Mouse (Mus musculus) right cerebral cortex, postnatal 10 days (tissue): Measurements from ENCODE around the gene Tm9sf2.

Experiments used
- DNase-seq, 2 experiments: peaks; one replicate each; pipeline ENCODE4 v3.0.0; 2021; ENCODE audit warnings: low spot score in 2 of 2

Gene Tm9sf2

DNA sequence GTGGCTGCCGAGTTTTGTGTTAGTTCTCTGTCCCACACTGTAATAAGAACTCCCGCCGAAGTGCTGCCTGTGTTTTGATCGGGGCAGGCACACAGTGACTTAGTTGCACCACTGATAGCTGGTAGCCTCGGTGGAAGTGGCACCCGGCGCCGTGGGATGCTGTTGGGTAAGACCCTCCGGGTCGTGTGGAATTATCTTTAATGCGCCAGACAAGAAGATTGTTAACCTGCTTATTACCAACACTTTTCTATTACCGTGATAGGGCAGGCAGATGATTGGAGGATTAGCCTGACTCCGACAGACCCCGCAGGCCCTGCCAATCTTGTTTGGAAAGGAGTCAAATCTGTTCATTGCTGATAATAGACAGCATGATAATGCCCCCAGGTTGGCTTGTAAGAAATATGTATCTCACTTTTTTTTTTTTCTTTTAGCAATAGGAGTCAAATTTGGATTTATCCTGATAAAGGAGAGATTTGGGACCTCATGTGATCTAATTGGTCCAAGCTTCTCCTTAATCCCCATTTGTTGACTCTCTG lies 69.5 kb downstream of the Tm9sf2 start:
- DNase-seq, result no peak

DNA sequence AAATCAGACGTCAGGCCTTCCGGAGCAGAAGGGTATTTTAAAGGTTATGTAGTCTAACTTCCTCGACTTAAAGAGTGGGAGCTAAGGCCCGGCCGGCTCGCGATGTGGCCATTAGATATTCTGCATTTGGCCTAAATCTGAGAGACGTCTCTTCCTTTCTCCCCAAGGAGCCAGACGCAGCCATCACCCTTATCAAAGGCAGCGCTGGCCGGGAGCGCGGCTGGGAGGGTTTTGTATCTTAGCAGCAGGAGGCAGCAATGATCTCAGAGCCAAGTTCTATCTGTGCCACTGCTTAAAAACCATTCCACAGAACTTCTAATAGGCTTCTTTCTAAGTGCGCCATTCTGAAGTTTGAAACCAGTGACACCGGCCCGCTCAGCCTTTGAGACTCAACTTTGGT lies 72.4 kb downstream of the Tm9sf2 start:
- peak in 1 of 2 experiments; percentile 53 for DNase-seq

DNA sequence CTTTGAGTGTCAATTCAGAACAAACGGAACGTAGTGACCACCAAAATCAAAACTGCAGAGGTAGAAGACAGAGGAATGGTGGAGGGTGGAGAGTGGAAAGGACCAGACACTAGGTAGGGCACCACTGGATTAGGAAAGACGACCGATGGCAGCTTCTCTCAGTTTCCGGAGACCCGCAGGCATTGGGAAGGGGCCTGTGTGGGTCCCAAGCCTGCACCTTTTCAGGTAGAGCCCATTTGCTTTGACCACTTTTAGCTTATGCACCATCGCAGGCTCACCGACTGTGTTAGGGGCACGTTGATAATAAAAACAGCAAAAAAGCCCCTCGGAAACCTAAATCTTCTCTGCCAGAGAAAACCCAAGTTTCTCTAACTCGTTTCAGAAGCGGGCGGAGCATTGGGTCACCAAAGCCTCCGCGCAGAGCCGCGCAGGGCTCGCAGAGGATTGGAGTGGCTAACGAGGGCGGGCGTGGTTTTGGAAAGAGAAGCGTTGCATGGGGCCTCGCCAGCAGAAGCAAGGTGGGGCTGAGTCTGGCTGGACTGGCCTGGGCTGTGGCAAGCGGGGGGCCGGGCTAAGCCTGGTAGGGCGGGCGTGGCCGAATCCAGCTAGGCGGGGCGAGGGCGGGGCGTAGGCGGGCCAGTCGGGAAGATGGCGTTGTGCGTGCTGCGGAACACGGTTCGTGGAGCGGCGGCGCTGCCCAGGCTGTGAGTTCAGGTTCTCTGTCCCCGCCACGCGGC lies 74.4 kb downstream of the Tm9sf2 start, which contains the start of gene Clybl:
Gene Clybl (plus strand): TSS at position 627 of the 737 bp plus-strand sequence.
- peak; percentile 94 for DNase-seq

DNA sequence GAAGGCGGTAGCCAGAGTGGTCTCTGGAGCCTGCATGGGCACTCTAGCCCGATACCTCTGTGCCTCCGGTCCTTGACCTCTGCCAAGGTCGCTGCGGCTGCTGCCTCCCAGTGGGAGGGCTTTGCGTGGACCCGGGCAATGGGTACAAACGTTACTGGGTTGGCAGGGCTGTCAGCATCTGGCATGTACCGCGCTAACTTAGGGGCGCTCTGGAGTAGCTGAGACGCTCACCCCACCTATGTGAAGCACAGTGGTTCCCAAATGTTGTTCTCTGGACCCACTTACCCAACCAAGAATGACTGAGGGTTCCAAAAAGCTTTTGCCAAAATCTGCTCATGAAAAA lies 74.9 kb downstream of the Tm9sf2 start:
- no peak for DNase-seq

DNA sequence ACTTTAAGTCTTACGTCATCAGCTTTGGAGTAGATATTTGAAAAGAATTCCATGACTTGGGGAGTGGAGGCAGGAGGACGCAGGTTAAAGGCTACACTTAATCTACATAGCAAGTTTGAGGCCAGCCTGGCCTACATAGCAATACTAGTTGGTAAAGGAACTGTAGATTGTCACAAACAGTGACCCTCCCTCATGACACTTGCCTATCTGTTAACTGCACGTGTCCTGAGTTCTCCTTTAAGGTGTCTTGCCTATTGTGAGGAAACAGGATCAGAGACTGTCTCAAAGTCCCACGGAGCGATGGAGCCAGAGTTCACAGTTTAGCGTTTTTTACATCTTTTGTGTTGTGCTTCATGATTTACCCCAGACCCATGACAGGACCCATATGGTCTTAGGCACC lies 75.4 kb downstream of the Tm9sf2 start:
- DNase-seq, result no peak

DNA sequence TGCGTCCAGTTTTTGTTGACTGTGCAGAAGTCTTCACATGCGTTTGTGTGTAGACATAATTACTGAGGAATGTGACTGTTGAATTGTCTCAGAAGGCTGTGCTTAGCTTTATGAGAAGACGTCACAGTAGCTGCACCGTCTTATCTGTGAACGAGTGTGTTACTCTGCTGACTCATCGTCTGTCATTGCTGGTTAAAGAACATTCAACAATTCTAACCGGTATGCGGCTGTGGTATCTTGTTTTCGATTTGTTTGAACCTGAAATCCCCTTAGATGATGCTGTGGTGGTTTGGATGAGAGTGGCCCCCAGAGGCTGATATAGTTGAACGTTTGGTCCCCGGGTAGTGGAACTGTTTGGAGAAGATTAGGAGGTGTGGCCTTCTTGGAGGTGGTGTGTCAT lies 77.1 kb downstream of the Tm9sf2 start:
- no peak for DNase-seq

DNA sequence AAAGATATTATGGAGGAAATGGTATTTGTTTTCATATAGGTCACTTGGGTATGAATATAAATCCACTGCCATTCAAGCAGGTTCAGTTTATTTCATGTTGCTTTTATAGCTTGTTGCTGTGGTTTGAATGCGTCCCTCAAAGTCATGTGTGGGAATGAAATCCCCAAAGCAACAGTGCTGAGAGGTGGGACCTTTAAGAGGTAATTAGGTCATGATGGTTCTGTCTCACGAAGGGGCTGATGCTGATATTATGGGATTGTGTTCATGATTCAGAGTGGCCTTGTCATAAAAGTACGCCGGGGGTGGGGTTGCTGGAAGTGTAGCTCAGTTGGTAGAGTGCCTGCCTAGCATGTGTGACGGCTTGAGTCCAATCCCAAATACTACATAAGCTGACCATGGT lies 81.4 kb downstream of the Tm9sf2 start:
- no peak for DNase-seq

DNA sequence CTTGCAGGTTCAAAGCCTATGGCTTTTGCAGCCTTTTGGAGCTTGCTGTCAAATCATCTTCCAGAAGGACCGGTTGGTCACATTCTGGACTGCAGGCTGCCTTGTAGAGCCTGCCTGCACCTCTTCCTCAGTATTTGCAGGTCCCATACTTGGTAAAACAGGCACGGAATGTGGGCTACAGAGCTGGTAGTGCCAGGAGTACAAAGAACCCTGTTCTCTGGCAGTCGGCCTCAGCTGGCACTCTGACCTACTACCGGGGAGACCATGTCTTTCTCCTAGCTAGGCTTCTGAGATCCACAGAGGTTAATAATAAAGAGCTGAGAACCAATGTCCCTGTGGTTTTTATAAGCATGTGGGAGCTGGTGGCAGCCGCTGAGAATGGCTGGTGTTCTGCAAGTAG lies 83.1 kb downstream of the Tm9sf2 start:
- peak; percentile 59 to 63 for DNase-seq

DNA sequence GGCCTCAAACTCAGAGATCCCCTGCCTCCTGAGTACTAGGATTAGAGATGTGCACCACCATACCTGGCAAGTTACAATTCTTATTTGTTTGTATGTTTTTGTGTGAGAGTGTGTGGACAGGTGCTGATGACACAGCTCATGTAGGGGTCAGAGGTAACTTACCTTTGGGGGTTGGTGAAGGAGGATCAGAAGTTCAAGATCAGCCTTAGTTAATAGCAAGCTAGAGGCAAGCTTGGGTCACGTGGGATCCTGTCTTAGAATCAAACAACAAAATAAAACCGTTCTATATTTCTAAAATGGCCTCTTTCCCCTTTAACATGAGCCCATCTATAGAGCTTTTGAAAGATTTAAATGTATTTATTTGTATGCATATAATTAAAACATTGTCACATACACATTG lies 83.7 kb downstream of the Tm9sf2 start:
- DNase-seq, result no peak

DNA sequence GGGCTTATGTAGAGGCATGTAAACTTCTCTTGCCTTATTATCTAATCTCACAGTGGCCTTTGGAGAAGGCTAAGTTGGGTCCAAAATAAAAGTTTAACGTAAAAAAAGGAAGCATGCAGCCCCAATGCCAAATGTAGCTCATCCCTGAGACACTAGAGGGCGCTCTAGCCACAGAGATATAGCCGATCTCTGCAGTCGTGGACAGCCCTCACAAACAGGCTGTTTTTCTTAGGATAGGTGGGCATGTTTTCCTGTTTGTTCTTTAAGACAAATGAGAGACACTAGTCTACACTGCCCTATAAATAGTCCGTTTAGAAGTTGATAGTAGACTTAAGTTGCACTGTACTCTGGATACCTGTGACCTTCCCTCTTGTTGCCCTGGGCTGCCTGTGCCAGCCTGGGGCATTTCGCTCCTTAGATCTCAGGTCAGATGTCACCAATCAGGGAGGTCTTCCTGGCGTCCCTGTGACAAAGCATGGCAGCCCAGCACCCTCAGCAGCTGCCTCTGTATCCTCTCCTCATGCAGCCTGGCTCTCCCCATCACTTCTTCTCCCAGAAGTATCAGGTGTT lies 84.2 kb downstream of the Tm9sf2 start:
- peak; percentile 62 to 82 for DNase-seq

DNA sequence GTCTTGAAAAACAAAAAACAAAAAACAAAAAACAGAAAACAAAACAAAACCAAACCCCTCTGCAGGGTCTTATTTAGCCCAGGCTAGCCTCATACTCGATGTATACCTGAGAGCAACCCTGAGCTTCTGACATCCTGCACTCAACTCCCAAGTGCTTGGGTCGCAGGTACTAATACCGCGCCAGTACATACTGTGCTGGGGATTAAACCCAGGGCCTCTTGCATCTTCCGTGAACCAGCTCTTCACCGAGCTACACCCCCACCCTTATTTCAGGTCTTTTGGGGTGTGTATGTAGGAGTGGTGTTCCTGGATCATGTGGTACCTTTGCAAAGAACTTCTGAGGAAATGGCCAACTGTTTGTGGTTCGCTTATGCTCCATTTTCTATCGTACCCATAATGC lies 87.8 kb downstream of the Tm9sf2 start:
- DNase-seq, result no peak

DNA sequence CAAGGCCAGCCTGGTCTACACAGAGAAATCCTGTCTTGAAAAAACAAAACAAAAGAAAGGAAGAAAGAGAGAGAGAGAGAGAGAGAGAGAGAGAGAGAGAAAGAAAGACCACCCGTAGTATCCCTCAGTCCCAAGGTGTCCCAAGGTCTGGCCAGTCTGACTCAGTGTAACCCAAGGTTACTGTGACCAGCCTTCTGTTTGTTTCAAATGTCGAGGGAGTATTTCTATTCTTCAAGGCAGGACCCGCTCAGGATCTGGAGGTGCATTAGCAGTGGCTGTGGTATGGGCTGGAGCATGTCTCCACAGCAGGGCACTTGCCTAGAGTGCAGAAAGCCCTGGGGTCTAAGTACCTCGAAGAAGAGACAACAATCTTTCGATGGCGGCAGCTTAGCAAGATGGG lies 90.0 kb downstream of the Tm9sf2 start:
- DNase-seq, result no peak

DNA sequence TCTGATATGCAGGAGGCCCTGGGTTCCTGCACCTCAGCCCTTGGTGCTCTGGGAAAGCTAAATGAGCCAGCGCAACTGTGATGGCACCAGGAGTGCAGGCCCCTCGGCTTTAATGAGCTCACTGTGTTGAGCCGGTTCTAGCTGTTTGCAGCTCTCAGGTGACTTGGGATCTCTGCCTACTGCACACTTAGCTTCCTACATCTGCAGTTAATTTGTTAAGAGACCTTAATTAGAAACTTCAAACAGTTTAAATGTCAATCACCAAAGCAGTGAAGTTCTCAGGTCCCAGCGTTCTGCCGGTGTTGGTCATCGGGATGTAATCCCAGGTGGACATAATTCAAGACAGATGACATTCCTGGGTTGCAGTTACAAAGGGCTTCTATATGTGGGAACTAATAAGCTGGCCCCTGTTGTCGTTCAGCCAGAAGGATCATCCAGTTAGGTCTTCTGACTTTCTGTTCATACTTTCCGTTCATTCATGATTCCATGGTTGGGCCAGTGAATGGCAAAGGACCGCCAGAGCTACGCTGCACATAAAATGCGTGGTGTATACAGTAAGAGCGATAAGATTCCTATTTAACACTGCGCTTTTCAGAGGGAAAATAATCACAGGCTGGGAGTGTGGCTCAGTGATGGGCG lies 93.5 kb downstream of the Tm9sf2 start:
- no peak for DNase-seq

DNA sequence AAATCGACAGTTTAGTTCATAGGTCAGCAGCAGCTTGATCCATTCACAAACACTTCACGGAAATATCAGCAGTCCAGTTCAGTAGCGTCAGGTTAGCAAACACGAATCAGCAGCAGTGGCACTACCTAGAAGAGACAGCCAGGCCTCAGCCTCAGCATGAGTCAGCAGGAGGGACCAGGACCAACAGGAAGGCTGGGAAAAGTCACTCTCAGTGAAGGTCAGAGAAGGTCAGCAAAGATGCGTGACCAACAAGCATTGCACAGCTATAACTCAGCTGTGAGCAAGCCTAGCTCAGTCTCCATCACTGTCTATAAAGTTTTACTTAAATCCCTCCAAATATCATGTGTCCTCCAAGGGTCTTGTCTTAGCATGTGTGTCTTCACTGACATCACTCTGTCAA lies 102.3 kb downstream of the Tm9sf2 start:
- no peak for DNase-seq
